Mouse (Mus musculus): Measurements from ENCODE around the gene Ankle2. TPM values are rescaled to one million over a fixed set of nuclear protein-coding genes. Genes with fewer than 3 reads are reported as not detected.

Ankle2 gene
- 23.8 and 31.5 TPM in 2 replicates for polyA plus RNA-seq (2015; fragmentation: Nextera tagmentation; extraction: Ambion mirVana)

GRCm38 (mm10) chr5:110230780-110231461 lies at the start of gene Ankle2:
TSS of gene Ankle2 (plus strand) at chr5:110231004.
- peak within 1 kb of the TSS; percentile 95 for H3K27ac ChIP-seq
- under 1% methylated on average over 76 of the region's 81 CpGs for WGBS
- H3K27me3 ChIP-seq, result no peaks in the 10 kb centered on the region
- peak within 1 kb of the TSS; percentile 74 for H3K4me2 ChIP-seq (replicated peaks)
- H3K4me3 ChIP-seq (replicated peaks), result peak within 1 kb of the TSS; percentile 98
- H3K9ac ChIP-seq (replicated peaks), result peak within 1 kb of the TSS; percentile 98
- H3K9me3 ChIP-seq, result no peaks in the 10 kb centered on the region
- peaks cover 25% of the 10 kb centered on the region for H3K36me3 ChIP-seq
- ATAC-seq, result peak; percentile 96
- peaks cover 24% of the 10 kb centered on the region for H3K4me1 ChIP-seq (replicated peaks)

- no peak overlapping the region for H3K4me3 ChIP-seq (replicated peaks)
- no peak overlapping the region for H3K4me2 ChIP-seq (replicated peaks)
- 96% methylated on average over 5 of the region's 5 CpGs for WGBS
- H3K9me3 ChIP-seq, result no peaks in the 10 kb centered on the region
- no peak overlapping the region for H3K27ac ChIP-seq
- no peak overlapping the region for H3K9ac ChIP-seq (replicated peaks)
- no peaks in the 10 kb centered on the region for H3K27me3 ChIP-seq
- ATAC-seq, result no peak
- peaks cover 42% of the 10 kb centered on the region for H3K36me3 ChIP-seq
- H3K4me1 ChIP-seq (replicated peaks), result peaks cover 14% of the 10 kb centered on the region
These were observed 49.1 kb upstream of the Ankle2 start for GRCm38 (mm10) chr5:110181716-110182115.

GRCm38 (mm10) chr5:110203164-110203895 lies 27.5 kb upstream of the Ankle2 start:
- Histone ChIP-seq H3K27ac (no peak overlapping the region), H3K4me2 (replicated peaks) (no peak overlapping the region), H3K4me3 (replicated peaks) (no peak overlapping the region), H3K9me3 (no peaks in the 10 kb centered on the region), H3K9ac (replicated peaks) (no peak overlapping the region), H3K36me3 (peaks cover 84% of the 10 kb centered on the region), H3K27me3 (no peaks in the 10 kb centered on the region), H3K4me1 (replicated peaks) (no peaks in the 10 kb centered on the region)
- WGBS, result 91% methylated on average over 10 of the region's 10 CpGs
- ATAC-seq, result no peak

GRCm38 (mm10) chr5:110204777-110205176 lies 26.0 kb upstream of the Ankle2 start:
- ATAC-seq, result no peak
- Histone ChIP-seq H3K4me2 (replicated peaks) (no peak overlapping the region), H3K4me3 (replicated peaks) (no peak overlapping the region), H3K27ac (no peak overlapping the region), H3K9me3 (no peaks in the 10 kb centered on the region), H3K4me1 (replicated peaks) (no peaks in the 10 kb centered on the region), H3K9ac (replicated peaks) (no peak overlapping the region), H3K36me3 (peaks cover 94% of the 10 kb centered on the region), H3K27me3 (no peaks in the 10 kb centered on the region)
- 87% methylated on average over 6 of the region's 6 CpGs for WGBS

- Histone ChIP-seq H3K4me3 (replicated peaks) (no peak overlapping the region), H3K4me2 (replicated peaks) (no peak overlapping the region), H3K4me1 (replicated peaks) (no peaks in the 10 kb centered on the region), H3K9me3 (no peaks in the 10 kb centered on the region), H3K27me3 (no peaks in the 10 kb centered on the region), H3K9ac (replicated peaks) (no peak overlapping the region), H3K27ac (no peak overlapping the region), H3K36me3 (peaks cover 95% of the 10 kb centered on the region)
- 88% methylated on average over 2 of the region's 2 CpGs for WGBS
- no peak for ATAC-seq
These were observed 19.5 kb upstream of the Ankle2 start for GRCm38 (mm10) chr5:110211312-110211711.

GRCm38 (mm10) chr5:110216780-110217179 lies 14.0 kb upstream of the Ankle2 start:
- no peak overlapping the region for H3K4me3 ChIP-seq (replicated peaks)
- H3K4me2 ChIP-seq (replicated peaks), result no peak overlapping the region
- no peak for ATAC-seq
- peaks cover 97% of the 10 kb centered on the region for H3K36me3 ChIP-seq
- H3K27me3 ChIP-seq, result no peaks in the 10 kb centered on the region
- H3K9ac ChIP-seq (replicated peaks), result no peak overlapping the region
- 98% methylated on average over 3 of the region's 3 CpGs for WGBS
- no peak overlapping the region for H3K27ac ChIP-seq
- H3K9me3 ChIP-seq, result no peaks in the 10 kb centered on the region
- H3K4me1 ChIP-seq (replicated peaks), result no peaks in the 10 kb centered on the region

- Histone ChIP-seq H3K27ac (no peak overlapping the region), H3K4me1 (replicated peaks) (no peaks in the 10 kb centered on the region), H3K36me3 (peaks cover 90% of the 10 kb centered on the region), H3K27me3 (no peaks in the 10 kb centered on the region), H3K9ac (replicated peaks) (no peak overlapping the region), H3K4me2 (replicated peaks) (no peak overlapping the region), H3K9me3 (no peaks in the 10 kb centered on the region), H3K4me3 (replicated peaks) (no peak overlapping the region)
- no peak for ATAC-seq
- 94% methylated on average over 4 of the region's 4 CpGs for WGBS
These were observed 10.5 kb upstream of the Ankle2 start for GRCm38 (mm10) chr5:110220331-110220730.

GRCm38 (mm10) chr5:110222757-110223156 lies 8.0 kb upstream of the Ankle2 start:
- Histone ChIP-seq H3K36me3 (peaks cover 79% of the 10 kb centered on the region), H3K9ac (replicated peaks) (no peak overlapping the region), H3K9me3 (no peaks in the 10 kb centered on the region), H3K4me2 (replicated peaks) (no peak overlapping the region), H3K4me1 (replicated peaks) (no peaks in the 10 kb centered on the region), H3K27me3 (no peaks in the 10 kb centered on the region), H3K27ac (no peak overlapping the region), H3K4me3 (replicated peaks) (no peak overlapping the region)
- WGBS, result 87% methylated on average over 6 of the region's 6 CpGs
- ATAC-seq, result no peak

- Histone ChIP-seq H3K36me3 (peaks cover 58% of the 10 kb centered on the region), H3K9me3 (no peaks in the 10 kb centered on the region), H3K27ac (no peak overlapping the region), H3K4me1 (replicated peaks) (peaks cover 3% of the 10 kb centered on the region), H3K9ac (replicated peaks) (no peak overlapping the region), H3K4me3 (replicated peaks) (no peak overlapping the region), H3K27me3 (no peaks in the 10 kb centered on the region), H3K4me2 (replicated peaks) (no peak overlapping the region)
- ATAC-seq, result no peak
- 89% methylated on average over 3 of the region's 3 CpGs for WGBS
These were observed 5.7 kb upstream of the Ankle2 start for GRCm38 (mm10) chr5:110225056-110225455.

- WGBS, result 54% methylated on average over 1 of the region's 1 CpGs
- Histone ChIP-seq H3K36me3 (peaks cover 35% of the 10 kb centered on the region), H3K4me3 (replicated peaks) (no peak overlapping the region), H3K27me3 (no peaks in the 10 kb centered on the region), H3K9ac (replicated peaks) (no peak overlapping the region), H3K4me1 (replicated peaks) (peaks cover 16% of the 10 kb centered on the region), H3K4me2 (replicated peaks) (no peak overlapping the region), H3K9me3 (no peaks in the 10 kb centered on the region), H3K27ac (no peak overlapping the region)
- no peak for ATAC-seq
These were observed 3.4 kb upstream of the Ankle2 start for GRCm38 (mm10) chr5:110227336-110227883.

- H3K27ac ChIP-seq, result peak overlapping the region; percentile 95
- peaks cover 24% of the 10 kb centered on the region for H3K4me1 ChIP-seq (replicated peaks)
- peak overlapping the region; percentile 74 for H3K4me2 ChIP-seq (replicated peaks)
- H3K36me3 ChIP-seq, result peaks cover 24% of the 10 kb centered on the region
- no peaks in the 10 kb centered on the region for H3K9me3 ChIP-seq
- H3K9ac ChIP-seq (replicated peaks), result peak overlapping the region; percentile 98
- 8% methylated on average over 8 of the region's 8 CpGs for WGBS
- H3K27me3 ChIP-seq, result no peaks in the 10 kb centered on the region
- peak overlapping the region; percentile 98 for H3K4me3 ChIP-seq (replicated peaks)
- ATAC-seq, result no peak
These were observed 414 bp upstream of the Ankle2 start for GRCm38 (mm10) chr5:110230401-110230779.

GRCm38 (mm10) chr5:110231638-110232037 lies 834 bp downstream of the Ankle2 start:
- Histone ChIP-seq H3K4me3 (replicated peaks) (peak overlapping the region; percentile 98), H3K27ac (no peak overlapping the region), H3K4me1 (replicated peaks) (peaks cover 24% of the 10 kb centered on the region), H3K27me3 (no peaks in the 10 kb centered on the region), H3K36me3 (peaks cover 31% of the 10 kb centered on the region), H3K9me3 (no peaks in the 10 kb centered on the region), H3K9ac (replicated peaks) (peak overlapping the region; percentile 98), H3K4me2 (replicated peaks) (peak overlapping the region; percentile 74)
- no peak for ATAC-seq
- WGBS, result 50% methylated on average over 13 of the region's 13 CpGs
